Mouse (Mus musculus) hindlimb bud, embryonic 11.5 days (tissue): ENCODE measurements around the gene Tnxb.
"Not testable (repeated sequence)": the region's sequence is repeated elsewhere in the genome, so short reads cannot be mapped to it uniquely, and the experiment has no call there.

Source experiments
- DNase-seq: peaks from one replicate; pipeline ENCODE4 v3.0.0-alpha.2; 2012; ENCODE audit warnings: low read depth, low spot score; ENCODE audit errors: extremely low spot score

The Tnxb gene

GRCm38 (mm10) chr17:34727887-34728286, 57.6 kb downstream of the Tnxb start:
- no peak for DNase-seq

GRCm38 (mm10) chr17:34729155-34729554, 58.8 kb downstream of the Tnxb start:
- DNase-seq = not testable (repeated sequence)

- not testable (repeated sequence) for DNase-seq
These were observed 59.6 kb downstream of the Tnxb start for GRCm38 (mm10) chr17:34729779-34730553.

GRCm38 (mm10) chr17:34737466-34737865, 67.1 kb downstream of the Tnxb start:
- DNase-seq = not testable (repeated sequence)

DNA sequence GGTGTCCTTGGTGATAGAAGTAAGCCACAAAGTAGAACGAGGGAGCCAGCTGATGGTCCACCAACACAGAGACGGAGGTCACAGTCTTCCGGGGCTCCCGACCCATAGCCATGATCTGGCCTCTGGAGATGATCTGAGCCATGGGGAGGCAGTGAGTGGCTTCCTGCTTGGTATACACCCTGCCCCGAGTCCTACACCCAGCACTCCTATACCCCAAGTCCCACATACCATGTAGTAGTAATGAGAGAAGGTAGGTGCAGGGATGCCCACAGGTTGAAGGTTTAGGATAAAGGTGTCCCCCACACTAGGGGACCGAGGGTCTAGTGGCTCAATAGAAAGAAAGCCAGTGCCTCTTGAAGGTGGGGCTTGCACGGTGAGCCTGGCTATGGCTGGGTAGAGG, 69.4 kb downstream of the Tnxb start:
- DNase-seq = not testable (repeated sequence)

DNA sequence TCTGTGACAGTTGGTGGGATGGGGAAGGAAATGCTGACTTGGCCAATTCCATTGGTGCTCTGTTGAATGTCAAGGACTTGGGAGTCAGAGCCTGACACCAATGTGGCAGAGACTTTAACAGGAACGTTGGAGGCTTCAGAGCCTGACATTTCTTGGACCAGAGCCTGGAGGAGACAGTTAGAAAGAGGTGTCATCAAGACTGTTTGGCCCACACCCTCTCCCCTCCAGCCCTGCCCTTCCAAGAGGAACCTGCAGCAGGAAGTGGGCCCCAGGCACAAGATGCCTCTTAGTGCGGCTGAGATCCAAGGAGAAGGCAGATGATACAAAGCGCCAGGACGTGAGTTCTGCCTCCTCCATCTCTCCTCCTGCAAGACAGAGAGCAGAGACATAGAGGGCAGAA, 69.9 kb downstream of the Tnxb start:
- no peak for DNase-seq

DNA sequence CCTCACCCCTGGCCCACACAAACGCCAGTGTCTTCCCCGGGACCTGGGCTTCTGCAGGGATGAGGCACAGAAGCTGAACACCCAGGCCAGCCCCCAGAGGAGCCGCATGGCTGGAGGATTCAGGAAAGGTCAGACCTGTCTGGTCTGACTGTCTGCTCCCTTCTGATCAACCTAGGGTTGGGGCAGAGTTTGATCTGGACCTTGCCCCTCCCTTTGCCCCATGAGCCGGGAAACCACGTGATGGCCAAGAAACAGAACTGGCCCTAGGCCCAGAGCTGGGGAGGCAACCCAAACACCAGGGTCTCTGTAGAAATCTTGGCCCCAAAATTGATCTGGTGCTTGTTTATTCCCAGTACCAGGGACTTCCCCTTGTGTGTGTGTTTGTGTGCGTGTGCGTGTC, 73.4 kb downstream of the Tnxb start, which contains the start of gene C4b:
Gene C4b, minus strand, starts transcription at position 164 of the 400 bp plus-strand sequence.
- no peak for DNase-seq

- DNase-seq = no peak
These were observed 73.9 kb downstream of the Tnxb start for GRCm38 (mm10) chr17:34744206-34744605.

- DNase-seq = not testable (repeated sequence)
These were observed 74.3 kb downstream of the Tnxb start for GRCm38 (mm10) chr17:34744611-34745010.

GRCm38 (mm10) chr17:34745166-34745565, 74.8 kb downstream of the Tnxb start:
- DNase-seq = not testable (repeated sequence)

DNA sequence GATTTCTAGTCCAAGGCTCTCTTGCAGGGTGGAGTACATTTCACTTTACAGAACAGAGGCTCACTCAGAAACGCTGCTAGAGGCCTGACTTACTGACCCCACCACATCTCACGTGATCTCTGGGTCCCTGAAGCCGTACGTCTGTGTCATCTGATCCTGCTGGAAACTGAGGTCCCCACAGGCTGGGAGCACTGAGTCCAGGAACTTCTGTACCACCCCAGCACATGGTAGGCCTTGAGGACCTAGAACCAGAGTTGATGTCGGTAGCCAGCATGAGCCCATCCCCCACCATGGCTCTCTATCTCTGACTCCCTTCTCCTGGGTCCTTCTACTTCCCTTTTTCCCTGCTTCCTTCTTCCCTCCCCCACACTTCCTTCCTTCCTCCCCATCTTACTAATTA, 76.2 kb downstream of the Tnxb start:
- no peak for DNase-seq

DNA sequence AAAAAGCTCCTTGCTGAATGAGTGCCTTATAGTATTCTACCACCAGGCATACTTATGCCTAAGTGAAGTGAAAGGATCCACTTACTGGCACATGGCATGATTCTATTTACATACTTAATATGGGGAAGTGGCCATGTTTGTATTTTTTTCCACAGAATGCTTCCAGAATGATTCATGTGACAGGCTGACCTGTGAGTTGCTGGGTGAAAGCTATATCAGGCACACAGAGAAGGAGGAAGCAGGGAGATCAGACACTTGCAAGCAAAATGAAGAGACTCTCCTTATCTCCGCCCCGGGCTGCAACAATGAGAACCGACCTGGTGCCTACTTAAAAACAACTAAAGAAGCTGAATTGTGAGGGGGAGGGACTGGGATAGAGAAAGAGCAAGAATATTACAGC, 91.1 kb downstream of the Tnxb start:
- no peak for DNase-seq
